Mouse (Mus musculus): ENCODE data around the gene Itga9.

Gene Itga9

GRCm38 (mm10) chr9:118770366-118770765, 163.9 kb downstream of the Itga9 start:
- no peak for DNase-seq (ENCODE audit: extremely low spot score)

- DNase-seq (ENCODE audit: extremely low spot score): no peak
These were observed 168.2 kb downstream of the Itga9 start for GRCm38 (mm10) chr9:118774676-118775075.

- DNase-seq (ENCODE audit: extremely low spot score): no peak
These were observed 170.5 kb downstream of the Itga9 start for GRCm38 (mm10) chr9:118776880-118777438.

- DNase-seq (ENCODE audit: extremely low spot score): no peak
These were observed 172.1 kb downstream of the Itga9 start for GRCm38 (mm10) chr9:118778596-118778995.

GRCm38 (mm10) chr9:118784621-118785020, 178.1 kb downstream of the Itga9 start:
- DNase-seq (ENCODE audit: extremely low spot score): no peak

DNA sequence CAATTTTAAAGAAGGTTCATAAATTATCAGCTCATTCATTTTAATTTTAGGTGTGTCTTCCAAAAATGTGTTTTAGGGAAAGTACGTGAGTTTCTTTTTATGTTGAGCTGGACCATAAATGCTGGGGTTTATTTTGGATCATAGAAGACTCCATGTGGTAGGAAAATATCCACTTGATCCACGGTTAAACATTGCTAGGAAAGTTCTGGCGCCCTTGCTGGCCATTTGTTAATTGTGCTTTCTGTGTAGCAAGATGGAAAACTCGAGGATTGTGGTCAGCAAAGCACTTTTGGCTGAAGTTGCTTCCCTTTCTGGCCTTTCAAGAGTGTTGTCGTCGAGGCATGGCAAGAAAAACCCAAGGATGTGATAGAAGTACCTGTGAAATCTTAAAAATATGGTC, 179.3 kb downstream of the Itga9 start:
- no peak for DNase-seq (ENCODE audit: extremely low spot score)

DNA sequence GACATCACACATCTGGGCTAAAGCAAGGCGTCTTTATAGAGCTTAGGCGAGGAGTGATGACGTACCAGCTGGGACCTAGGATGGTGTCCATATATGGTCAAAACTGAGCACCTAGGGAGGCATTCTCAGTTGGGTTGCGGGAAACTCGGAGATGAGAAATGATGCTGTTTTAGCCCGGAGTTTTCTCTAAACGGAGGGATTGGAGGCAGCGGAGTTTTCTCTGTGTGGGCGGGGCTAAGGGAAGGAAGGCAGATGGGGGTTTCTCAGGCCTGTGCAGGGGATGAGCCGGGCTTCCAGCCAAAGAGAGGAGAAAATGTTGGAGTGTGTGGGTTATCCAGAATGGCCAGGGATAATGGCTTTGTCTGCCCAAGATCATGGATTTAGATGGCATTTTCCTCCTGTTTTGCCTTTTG, 182.4 kb downstream of the Itga9 start:
- no peak for DNase-seq (ENCODE audit: extremely low spot score)

DNA sequence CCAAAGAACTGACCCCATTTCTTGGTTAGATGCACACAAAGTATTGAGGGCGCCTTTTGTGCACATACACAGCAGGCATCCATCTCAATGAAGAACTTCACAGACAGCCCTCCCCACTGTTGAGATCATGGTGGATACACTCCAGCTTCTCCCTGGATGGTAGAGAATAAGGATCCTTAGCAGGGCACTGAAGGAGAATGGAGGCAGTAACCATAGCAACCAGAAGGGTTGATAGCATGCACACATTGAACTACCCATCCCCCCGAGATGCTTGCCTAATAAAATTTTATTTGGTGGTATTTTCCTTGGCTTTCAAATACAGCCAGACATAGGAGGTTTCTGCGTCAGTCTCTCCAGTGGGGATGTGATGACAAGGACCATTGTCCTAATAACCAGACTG, 184.7 kb downstream of the Itga9 start:
- DNase-seq (ENCODE audit: extremely low spot score): no peak

- DNase-seq (ENCODE audit: extremely low spot score): no peak
These were observed 186.8 kb downstream of the Itga9 start for GRCm38 (mm10) chr9:118793151-118793785.

GRCm38 (mm10) chr9:118794668-118795067, 188.2 kb downstream of the Itga9 start:
- peak; percentile 25 for DNase-seq (ENCODE audit: extremely low spot score)

DNA sequence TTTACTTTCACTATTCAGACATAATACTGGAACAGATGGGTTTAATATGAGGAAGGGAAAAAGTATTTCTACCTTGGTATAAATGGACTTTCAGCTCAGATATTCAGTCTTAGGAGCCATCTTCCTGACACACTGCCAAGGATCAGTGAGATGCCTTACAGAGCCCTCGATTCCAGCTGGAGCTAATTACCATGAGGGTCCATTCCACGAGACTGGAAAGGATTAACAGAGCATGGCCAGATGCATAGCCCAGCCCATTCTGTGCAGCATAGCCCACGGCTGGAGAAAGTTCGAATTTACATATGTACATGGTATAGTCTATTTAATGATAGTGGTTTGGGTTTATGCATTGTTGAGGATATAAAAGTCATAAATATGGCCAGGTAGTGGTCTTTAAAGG, 188.8 kb downstream of the Itga9 start:
- peak; percentile 19 for DNase-seq (ENCODE audit: extremely low spot score)

DNA sequence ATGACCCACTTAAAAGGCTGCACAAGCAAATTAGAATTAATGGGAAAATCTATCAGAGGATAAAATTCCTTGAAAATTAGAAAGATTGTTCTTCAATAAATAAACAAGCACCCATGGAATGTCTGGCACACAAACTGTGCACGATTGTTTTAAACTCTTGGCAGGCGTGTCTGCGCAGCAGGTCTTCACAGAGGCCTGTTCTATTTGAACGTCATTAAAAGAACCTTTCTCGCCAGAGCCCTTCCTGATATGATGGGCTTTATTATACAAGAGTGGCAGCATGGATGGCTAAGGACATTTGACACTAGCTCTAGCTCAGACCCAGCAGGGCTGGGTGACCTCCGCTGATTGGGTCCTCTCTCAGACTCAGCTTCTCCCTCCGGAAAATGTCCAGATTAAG, 192.6 kb downstream of the Itga9 start:
- DNase-seq (ENCODE audit: extremely low spot score): no peak

DNA sequence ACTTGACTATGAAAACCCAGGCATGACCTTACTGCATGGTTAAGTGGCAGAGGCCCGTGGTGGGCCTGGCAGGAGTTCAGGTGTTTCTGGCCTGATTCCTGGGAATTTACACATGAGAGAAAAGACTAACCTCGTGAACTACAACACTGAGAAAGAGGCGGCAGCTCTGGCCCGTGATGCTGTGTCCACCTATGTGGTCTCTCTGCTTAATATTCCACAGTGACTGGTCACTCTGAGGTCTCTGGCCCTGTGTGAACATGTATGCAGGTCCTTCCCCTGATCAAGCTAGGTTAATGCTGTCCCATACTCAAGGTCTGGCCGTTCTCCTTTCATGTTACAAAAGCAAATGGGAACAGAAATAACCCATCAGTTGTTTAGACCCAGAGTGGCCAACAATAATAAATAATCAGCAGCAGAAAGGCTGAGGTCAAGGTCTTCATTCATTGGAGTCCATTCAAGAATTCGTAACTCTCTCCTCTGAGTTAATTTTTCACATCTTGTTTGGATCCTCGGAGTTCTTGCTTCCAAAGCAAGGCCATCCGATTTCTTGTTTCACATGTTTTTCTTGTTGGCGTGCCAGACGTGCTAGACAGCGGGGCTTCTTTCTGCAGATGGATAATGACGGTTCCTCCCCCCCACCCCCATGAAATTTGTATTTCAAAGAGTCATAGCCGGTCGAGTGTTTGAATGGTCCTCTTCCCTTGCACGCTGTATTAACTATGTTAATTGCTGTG, 194.9 kb downstream of the Itga9 start:
- no peak for DNase-seq (ENCODE audit: extremely low spot score)

GRCm38 (mm10) chr9:118801910-118802287, 195.4 kb downstream of the Itga9 start:
- no peak for DNase-seq (ENCODE audit: extremely low spot score)

DNA sequence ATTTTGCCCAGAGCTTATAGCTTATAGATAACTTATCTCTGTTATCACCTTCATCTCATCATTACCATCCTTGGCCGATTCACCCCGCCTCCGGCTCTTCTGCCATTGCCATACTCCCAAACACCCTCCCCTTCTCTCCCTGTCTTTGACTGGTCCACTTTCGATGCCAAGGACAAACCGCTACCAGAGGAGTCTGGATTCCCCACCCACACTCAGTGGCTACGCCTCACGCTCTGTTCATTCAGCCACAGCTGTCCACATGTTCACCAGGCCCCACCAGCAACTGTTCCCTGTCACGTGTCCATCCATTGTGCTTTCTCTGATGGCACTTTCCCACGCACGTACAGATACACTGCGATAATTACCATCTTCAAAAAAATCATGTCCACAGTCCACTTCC, 195.9 kb downstream of the Itga9 start:
- DNase-seq (ENCODE audit: extremely low spot score): no peak

DNA sequence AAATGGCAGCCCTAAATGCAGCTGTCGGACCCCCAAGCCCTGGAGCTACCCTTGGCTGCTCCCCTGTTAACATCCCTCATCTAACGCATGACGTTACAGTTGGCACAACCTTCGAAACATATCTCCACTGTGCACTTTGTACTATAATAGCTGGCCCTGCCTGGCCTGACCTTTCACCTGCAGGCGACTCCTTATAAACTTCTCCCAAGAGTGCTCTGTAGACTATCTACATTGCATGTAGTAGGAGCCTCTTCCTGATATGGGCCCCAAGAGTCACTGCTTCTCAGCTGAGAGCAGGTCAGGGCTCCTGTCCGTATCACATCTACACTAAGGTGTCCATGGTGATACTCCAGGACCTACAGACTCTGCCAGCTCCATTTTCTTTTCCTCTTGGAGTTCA, 199.2 kb downstream of the Itga9 start:
- DNase-seq (ENCODE audit: extremely low spot score): no peak

- no peak for DNase-seq (ENCODE audit: extremely low spot score)
These were observed 201.2 kb downstream of the Itga9 start for GRCm38 (mm10) chr9:118807669-118808068.

DNA sequence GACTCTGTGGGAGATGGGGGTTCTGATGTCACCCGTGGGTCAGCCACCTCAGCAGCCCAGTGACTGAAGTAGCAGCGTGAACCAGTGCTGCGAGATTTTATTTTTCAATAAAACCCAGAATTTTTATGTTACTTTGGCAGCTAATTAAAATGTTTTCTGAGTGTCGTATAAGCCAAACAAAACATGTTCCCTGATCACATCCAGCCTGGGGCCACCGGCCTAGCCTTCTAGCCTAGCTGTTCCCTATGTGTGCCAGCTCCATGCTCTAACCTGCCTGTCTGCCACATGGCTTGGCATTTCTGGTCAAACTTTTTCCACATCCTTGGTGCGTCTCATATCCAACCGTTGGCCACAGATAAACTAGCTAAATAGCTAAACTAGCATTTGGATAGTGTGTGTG, 205.7 kb downstream of the Itga9 start:
- no peak for DNase-seq (ENCODE audit: extremely low spot score)

DNA sequence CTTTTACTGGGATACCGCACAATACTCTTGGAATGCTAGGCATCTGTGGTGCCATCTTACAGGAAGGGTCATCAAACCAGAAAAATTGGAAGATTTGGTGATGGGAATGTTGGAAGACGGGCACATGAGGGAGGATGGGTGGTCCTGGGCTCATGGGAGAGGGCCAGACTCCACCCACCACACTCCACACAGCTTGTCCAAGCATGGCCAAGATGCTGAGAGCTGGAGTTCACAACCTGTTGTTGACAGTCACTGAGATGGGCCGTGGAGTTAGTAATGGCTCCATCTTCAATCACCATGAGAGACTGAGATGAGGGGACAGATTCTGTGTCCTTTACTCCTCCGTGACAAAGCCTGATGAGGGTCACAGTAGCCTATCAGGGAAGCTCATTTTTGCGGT, 207.0 kb downstream of the Itga9 start:
- DNase-seq (ENCODE audit: extremely low spot score): no peak

- no peak for DNase-seq (ENCODE audit: extremely low spot score)
These were observed 207.6 kb downstream of the Itga9 start for GRCm38 (mm10) chr9:118814056-118814455.

DNA sequence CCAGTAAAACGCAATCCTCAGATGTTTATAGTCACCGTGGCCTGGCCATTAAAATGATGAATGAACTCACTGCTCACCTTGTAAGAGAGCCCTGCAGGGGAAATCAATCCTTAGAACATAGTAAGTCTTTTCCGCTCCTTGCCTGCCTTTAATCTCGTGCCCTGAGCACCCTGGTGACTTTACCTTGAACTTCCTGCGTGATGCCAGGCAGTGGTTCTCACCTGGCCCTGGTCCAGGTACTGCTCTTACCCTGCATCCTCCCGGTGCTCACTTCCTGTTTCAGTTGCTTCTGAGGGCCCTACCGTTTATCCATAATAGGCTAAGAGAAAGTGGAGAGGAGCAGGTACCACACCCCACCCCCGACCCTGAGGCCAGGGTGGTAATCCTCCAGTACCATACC, 208.0 kb downstream of the Itga9 start:
- DNase-seq (ENCODE audit: extremely low spot score): no peak

DNA sequence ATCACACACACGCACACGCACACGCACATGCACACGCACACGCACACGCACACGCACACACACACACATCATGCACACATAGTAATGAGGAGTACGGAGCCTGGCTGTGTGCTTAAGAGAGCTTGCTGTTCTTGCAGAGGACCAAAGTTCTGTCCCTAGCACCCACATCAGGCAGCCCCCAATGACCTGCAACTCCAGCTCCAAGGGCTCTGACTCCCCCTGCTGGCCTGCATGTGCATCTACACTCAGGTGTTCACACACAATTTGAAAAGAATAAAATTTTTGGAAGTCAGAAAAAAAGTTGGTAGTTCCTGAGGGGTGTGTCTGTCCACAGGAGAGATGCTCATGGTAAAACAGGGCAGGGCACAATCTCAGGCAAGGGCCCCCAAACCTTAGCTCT, 209.1 kb downstream of the Itga9 start:
- DNase-seq (ENCODE audit: extremely low spot score): no peak

DNA sequence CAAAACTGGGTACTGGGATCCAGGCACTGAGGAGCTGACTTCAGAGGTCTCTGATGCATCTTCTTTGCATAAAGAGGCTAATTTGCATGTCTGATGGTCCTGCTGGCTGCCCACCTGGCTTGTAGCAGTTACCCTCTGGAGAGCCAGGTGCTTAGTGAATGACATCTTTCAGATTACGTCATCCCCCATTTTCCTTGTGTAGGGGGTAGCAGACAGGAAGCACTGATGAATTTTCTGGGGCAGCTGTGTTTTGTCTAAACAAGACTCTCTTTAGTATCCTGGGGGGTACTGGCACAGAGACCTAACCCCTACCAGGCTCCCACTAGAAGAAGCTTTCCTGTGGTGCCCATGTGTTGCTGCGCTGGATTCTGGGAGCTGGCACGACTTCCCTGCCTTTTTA, 212.0 kb downstream of the Itga9 start:
- no peak for DNase-seq (ENCODE audit: extremely low spot score)

All from embryo, embryonic 9.5 days (tissue).